9 mouse cellular contexts compared by ENCODE assay signal in the genomic region with DNA sequence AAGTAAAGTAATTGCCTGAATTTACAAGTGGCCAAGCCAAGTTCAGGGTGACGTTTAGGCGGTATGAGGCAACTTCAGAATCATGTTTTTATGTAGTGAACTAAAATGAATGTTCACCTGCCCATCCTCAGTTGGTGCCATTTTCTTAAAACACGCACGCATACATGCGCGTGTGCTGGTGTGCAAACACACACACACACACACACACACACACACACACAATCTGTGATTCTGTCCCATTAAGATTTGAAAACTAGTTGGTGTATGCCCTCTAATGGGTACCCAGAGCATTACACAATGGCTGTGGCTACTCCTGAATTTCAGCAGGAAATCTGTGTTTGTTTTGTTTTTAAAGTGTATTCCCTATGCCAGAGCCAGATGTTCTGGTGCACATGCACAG. TPM values are rescaled to one million over a fixed set of nuclear protein-coding genes. Genes with fewer than 3 reads are reported as not detected.
DNase-seq lines count a peak whose midpoint lies in the region; ATAC-seq and TF ChIP-seq lines count a peak whose summit lies in the region.
"Had no signal": no experiment of that assay in that cellular context is flagged by ENCODE, and none has a peak within 500 bp of the region (broad histone marks: within the 10 kb centered on the region; RNA-seq: fewer than 3 reads in every experiment).

No protein-coding gene starts in this region.

- peak; percentile 15 to 25 for DNase-seq in heart, adult 2 months
- DNase-seq in layer of hippocampus, postnatal 25 days (ENCODE audit: extremely low spot score in 1 of 2, low spot score in 1 of 2) = peak; percentile 37 to 42
- no peak for DNase-seq in ovary, postnatal 10 days (ENCODE audit: low spot score)

- TF ChIP-seq POLR2A in heart, adult 2 months (IDR thresholded peaks at IDR 0.05; ENCODE audit: insufficient read depth, low read depth, low read length) = no peak
- TF ChIP-seq POLR2A in bone marrow macrophage, adult 2 months (IDR thresholded peaks at IDR 0.05; ENCODE audit: borderline replicate concordance, low read depth, low read length) = no peak

- intact Hi-C loops in heart, adult 2 months (cut with DNase I) = loop anchor here (1.0 to 10.0 kb wide), 4 partner anchors 102 to 781 kb away; a partner anchor contains a TSS

- no peak overlapping the region for H3K4me2 ChIP-seq in heart, embryonic 12.5 days

- no peak for TF ChIP-seq EP300 in heart, adult 2 months (IDR thresholded peaks at IDR 0.05; ENCODE audit: insufficient read depth, low read depth, low read length)

- no peaks in the 10 kb centered on the region for H3K36me3 ChIP-seq in heart, adult 2 months (ENCODE audit: control insufficient read depth, insufficient read depth, low read length)
- no peaks in the 10 kb centered on the region for H3K36me3 ChIP-seq in heart, embryonic 12.5 days

- no peak overlapping the region for H3K4me3 ChIP-seq in heart, adult 2 months
- H3K4me3 ChIP-seq in heart, embryonic 12.5 days = no peak overlapping the region
- H3K4me3 ChIP-seq in bone marrow macrophage, adult 2 months (ENCODE audit: insufficient read depth, low read length) = no peak overlapping the region

- no peak overlapping the region for H3K27ac ChIP-seq in heart, adult 2 months
- no peak overlapping the region for H3K27ac ChIP-seq in heart, embryonic 12.5 days (ENCODE audit: poor library complexity, severe bottlenecking)
- H3K27ac ChIP-seq in bone marrow macrophage, adult 2 months (ENCODE audit: insufficient read depth, low read depth, low read length) = no peak overlapping the region

- no peaks in the 10 kb centered on the region for H3K27me3 ChIP-seq in heart, adult 2 months (ENCODE audit: control insufficient read depth, insufficient read depth, low read length)
- H3K27me3 ChIP-seq in heart, embryonic 12.5 days (replicated peaks) = no peaks in the 10 kb centered on the region

- no peak overlapping the region for H3K9ac ChIP-seq in heart, adult 2 months (ENCODE audit: low read depth, low read length)
- H3K9ac ChIP-seq in heart, embryonic 12.5 days = no peak overlapping the region

- peaks cover 1% of the 10 kb centered on the region for H3K4me1 ChIP-seq in heart, adult 2 months (ENCODE audit: control insufficient read depth, insufficient read depth, low read length)
- H3K4me1 ChIP-seq in heart, embryonic 12.5 days (replicated peaks) = no peaks in the 10 kb centered on the region
- no peaks in the 10 kb centered on the region for H3K4me1 ChIP-seq in bone marrow macrophage, adult 2 months (ENCODE audit: control insufficient read depth, insufficient read depth, low read length)

- TF ChIP-seq CTCF in heart, adult 2 months (IDR thresholded peaks at IDR 0.05) = peak; percentile 93
- TF ChIP-seq CTCF in bone marrow macrophage, adult 2 months (IDR thresholded peaks at IDR 0.05; ENCODE audit: low read depth, low read length) = peak; percentile 31; the same call in 1 of the 2 replicates

- no peaks in the 10 kb centered on the region for H3K9me3 ChIP-seq in heart, embryonic 12.5 days (replicated peaks)

- no peaks in the 10 kb centered on the region for H3K79me2 ChIP-seq in heart, adult 2 months (replicated peaks; ENCODE audit: control insufficient read depth, insufficient read depth, low read length)

- 73% methylated on average over 6 of the region's 6 CpGs for WGBS in heart, adult 2 months
- WGBS in heart, embryonic 12.5 days = 83% methylated on average over 6 of the region's 6 CpGs

- ATAC-seq in heart, embryonic 12.5 days (ENCODE audit: insufficient number of reproducible peaks, low FRiP score) = no peak
- peak; percentile 73 for ATAC-seq in CD4-positive, CD25-positive, alpha-beta regulatory T cell, adult 4 months
- peak; percentile 49 to 53; a peak in 1 of 4 replicates for ATAC-seq in hematopoietic stem cell, adult 5-6 weeks (replicated peaks in 1 of 2; ENCODE audit: insufficient read depth in 1 of 2, low FRiP score in 2 of 2, low TSS enrichment in 1 of 2, low read depth in 1 of 2, poor library complexity in 2 of 2, severe bottlenecking in 2 of 2)
- peak; percentile 62 for ATAC-seq in megakaryocyte-erythroid progenitor cell, adult 5-6 weeks (replicated peaks; ENCODE audit: low FRiP score, low TSS enrichment, poor library complexity, severe bottlenecking)

RNA-seq across cellular contexts. Expression of a gene that starts 7.2 kb away (rescaled TPM):
- total RNA-seq in heart, adult 2 months (2021) = not detected
- not detected in 2 replicates for polyA plus RNA-seq in heart, adult 2 months (2012; rRNA removed)
- not detected in 2 replicates for polyA plus RNA-seq in heart, embryonic 12.5 days (2016; fragmentation: Nextera tagmentation; extraction: Ambion mirVana)
- not detected for polyA plus RNA-seq in CD4-positive, CD25-positive, alpha-beta regulatory T cell, adult 4 months (2017; shearing (Covaris generic))
- polyA plus RNA-seq in bone marrow macrophage, adult 2 months (2012; ENCODE audit: insufficient read depth, insufficient read length, missing spikeins) = not detected in 2 replicates
- total RNA-seq in hematopoietic stem cell, adult 5-6 weeks (2017) = not detected in 2 replicates
- not detected for total RNA-seq in layer of hippocampus, postnatal 25 days (2021)
- not detected in 2 replicates for total RNA-seq in megakaryocyte-erythroid progenitor cell, adult 5-6 weeks (2014; fragmentation: Nextera tagmentation)
- not detected in 2 replicates for total RNA-seq in megakaryocyte-erythroid progenitor cell, adult 5-6 weeks (2017)
- polyA plus RNA-seq: large intestine, adult 2 months had no signal

RNA-seq across cellular contexts. Expression of a gene that starts 14.6 kb away (rescaled TPM):
- total RNA-seq in heart, adult 2 months (2021) = not detected
- not detected in 2 replicates for polyA plus RNA-seq in heart, adult 2 months (2012; rRNA removed)
- polyA plus RNA-seq in heart, embryonic 12.5 days (2016; fragmentation: Nextera tagmentation; extraction: Ambion mirVana) = 0.17 TPM in 1 of 2 replicates, not detected in the other
- polyA plus RNA-seq in CD4-positive, CD25-positive, alpha-beta regulatory T cell, adult 4 months (2017; shearing (Covaris generic)) = not detected
- not detected in 2 replicates for polyA plus RNA-seq in bone marrow macrophage, adult 2 months (2012; ENCODE audit: insufficient read depth, insufficient read length, missing spikeins)
- total RNA-seq in hematopoietic stem cell, adult 5-6 weeks (2017) = not detected in 2 replicates
- total RNA-seq in layer of hippocampus, postnatal 25 days (2021) = not detected
- not detected in 2 replicates for total RNA-seq in megakaryocyte-erythroid progenitor cell, adult 5-6 weeks (2014; fragmentation: Nextera tagmentation)
- not detected in 2 replicates for total RNA-seq in megakaryocyte-erythroid progenitor cell, adult 5-6 weeks (2017)
- polyA plus RNA-seq: large intestine, adult 2 months had no signal

RNA-seq across cellular contexts. Expression of a gene that starts 46.1 kb away (rescaled TPM):
- total RNA-seq in heart, adult 2 months (2021) = 10 to 100 TPM; 39.1 to 41.1 TPM
- 14.8 and 23.8 TPM in 2 replicates for polyA plus RNA-seq in heart, adult 2 months (2012; rRNA removed)
- polyA plus RNA-seq in heart, embryonic 12.5 days (2016; fragmentation: Nextera tagmentation; extraction: Ambion mirVana) = 39.9 and 48.0 TPM in 2 replicates
- 10 to 100 TPM; 48.3 to 55.6 TPM for polyA plus RNA-seq in CD4-positive, CD25-positive, alpha-beta regulatory T cell, adult 4 months (2017; shearing (Covaris generic))
- polyA plus RNA-seq in bone marrow macrophage, adult 2 months (2012; ENCODE audit: insufficient read depth, insufficient read length, missing spikeins) = 14.9 and 17.2 TPM in 2 replicates
- 18.3 and 38.5 TPM in 2 replicates for total RNA-seq in hematopoietic stem cell, adult 5-6 weeks (2017)
- 10 to 100 TPM; 52.1 to 53.7 TPM for total RNA-seq in layer of hippocampus, postnatal 25 days (2021)
- 250 and 314 TPM in 2 replicates for total RNA-seq in megakaryocyte-erythroid progenitor cell, adult 5-6 weeks (2014; fragmentation: Nextera tagmentation)
- 138 and 210 TPM in 2 replicates for total RNA-seq in megakaryocyte-erythroid progenitor cell, adult 5-6 weeks (2017)
